Mouse (Mus musculus) bone marrow, adult 2 months (tissue): ENCODE results near the gene Vcp.

Experiments
- CTCF ChIP-seq: fragments of 200-500 bp; IDR thresholded peaks from 2 replicates; pipeline ENCODE4 v1.5.1; 2011; ENCODE audit warnings: low read length, control low read depth; ENCODE audit not compliant: control insufficient read depth, insufficient read depth
- POLR2A ChIP-seq: fragments of 200-500 bp; IDR thresholded peaks from 2 replicates; pipeline ENCODE4 v1.6.1; 2011; ENCODE audit warnings: low read depth, mild to moderate bottlenecking, control low read depth, low read length, borderline replicate concordance; ENCODE audit not compliant: control insufficient read depth

GRCm38 (mm10) chr4:42957979-42958378 lies 42.3 kb downstream of the Vcp start:
- no peak for TF ChIP-seq CTCF
- no peak for TF ChIP-seq POLR2A
